Mouse (Mus musculus) testis, adult 2 months (tissue): Measurements from ENCODE around the gene Acap2.

ENCODE experiments used
- CTCF ChIP-seq: fragments of 200-500 bp; IDR thresholded peaks from 2 replicates; pipeline ENCODE4 v1.5.1; 2012; ENCODE audit warnings: low read depth, mild to moderate bottlenecking, inconsistent platforms, low read length, moderate library complexity; ENCODE audit not compliant: control insufficient read depth, insufficient read depth, insufficient replicate concordance
- POLR2A ChIP-seq: fragments of 200-500 bp; IDR thresholded peaks from 2 replicates; pipeline ENCODE4 v1.6.1; 2012; ENCODE audit warnings: low read depth, mild to moderate bottlenecking, inconsistent platforms, low read length, moderate library complexity; ENCODE audit not compliant: control insufficient read depth

DNA sequence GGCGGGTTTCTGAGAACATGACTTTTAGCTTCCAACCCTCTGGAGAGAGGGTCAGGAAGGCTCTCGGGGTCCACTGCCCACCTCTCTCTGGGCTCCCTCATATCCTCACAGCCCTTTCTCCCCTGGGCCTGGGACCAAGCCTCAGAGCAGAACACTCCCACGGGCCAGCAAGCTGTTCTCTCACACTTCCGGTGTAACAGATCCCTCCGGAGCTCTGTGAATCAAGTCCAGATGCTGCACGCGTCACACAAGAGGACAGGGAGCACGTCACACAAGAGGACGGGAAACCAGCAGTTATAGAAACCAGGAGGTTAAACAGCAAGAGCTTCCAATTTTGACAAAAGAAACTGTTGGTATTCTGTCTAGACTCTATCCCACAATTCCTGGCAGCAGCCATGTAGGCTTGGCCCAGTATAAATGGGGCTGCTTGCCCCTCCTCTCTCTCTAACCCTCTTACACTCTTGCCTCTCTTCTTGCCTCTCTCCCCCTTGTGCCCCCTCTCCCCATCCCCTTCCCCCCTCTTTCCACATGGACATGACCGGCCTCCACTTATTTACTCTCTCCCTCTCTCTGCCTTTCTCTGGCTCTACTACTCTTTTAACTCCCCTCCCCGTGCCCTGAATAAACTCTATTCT lies 139.7 kb downstream of the Acap2 start:
- no peak for TF ChIP-seq CTCF
- no peak for TF ChIP-seq POLR2A
